Mouse (Mus musculus): ENCODE measurements around the gene Ppp2r5a. TPM values are rescaled to one million over a fixed set of nuclear protein-coding genes. Genes with fewer than 3 reads are reported as not detected.
"Not testable (repeated sequence)": the region's sequence is repeated elsewhere in the genome, so short reads cannot be mapped to it uniquely, and the experiment has no call there.

Gene Ppp2r5a
- total RNA-seq, 2 experiments from 2014 or later = 68.6 to 73.2 TPM

DNA sequence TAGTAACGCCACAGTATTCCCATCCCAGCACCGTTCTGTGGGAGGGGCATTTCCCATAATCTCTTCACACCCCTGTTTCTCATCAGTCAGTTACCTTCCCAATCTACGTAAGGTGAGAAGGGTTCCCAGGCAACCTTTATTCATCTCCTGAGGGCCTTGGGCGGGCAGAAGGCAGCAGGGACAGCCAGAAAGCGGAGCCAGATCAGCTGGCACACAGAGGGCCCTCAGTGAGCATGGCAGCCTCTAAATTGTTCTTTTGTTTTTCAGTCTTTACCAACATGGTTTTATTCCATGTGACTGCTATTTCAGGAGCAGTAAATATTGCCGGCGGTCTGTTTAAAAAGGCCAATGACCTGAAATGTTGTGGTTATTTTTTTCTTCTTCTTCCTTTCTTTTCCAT is 27.0 kb upstream of the Ppp2r5a start:
- TF ChIP-seq CTCF (conservative IDR thresholded peaks at IDR 0.05) = no peak
- Histone ChIP-seq H3K4me3 (no peak overlapping the region), H3K27ac (peak overlapping the region; percentile 40)
- no peak for DNase-seq (ENCODE audit: low spot score in 2 of 2)

GRCm38 (mm10) chr1:191425884-191426283 is 22.8 kb upstream of the Ppp2r5a start:
- DNase-seq (ENCODE audit: low spot score in 2 of 2) = no peak
- TF ChIP-seq CTCF (conservative IDR thresholded peaks at IDR 0.05) = no peak
- H3K4me3 ChIP-seq = no peak overlapping the region
- H3K27ac ChIP-seq = no peak overlapping the region

DNA sequence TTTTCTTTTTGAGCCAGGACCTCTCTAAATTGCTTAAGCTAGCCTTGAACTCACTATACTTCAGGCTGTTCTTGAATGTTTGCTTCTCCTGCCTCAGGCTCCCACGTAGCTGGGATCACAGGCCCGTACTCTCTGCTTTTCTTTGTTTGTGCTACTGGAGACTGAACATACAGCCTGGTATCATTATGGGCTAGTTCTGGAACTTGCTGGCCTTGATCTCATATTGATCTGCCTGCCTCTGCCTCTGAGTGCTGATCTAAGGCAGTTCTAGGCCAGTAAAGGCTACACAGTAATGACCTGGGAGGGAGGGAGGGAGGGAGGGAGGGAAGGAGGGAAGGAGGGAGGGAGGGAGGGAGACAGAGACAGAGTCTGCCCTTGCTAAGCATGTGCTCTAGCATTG is 20.1 kb upstream of the Ppp2r5a start:
- no peak for DNase-seq (ENCODE audit: low spot score in 2 of 2)
- no peak overlapping the region for H3K4me3 ChIP-seq
- no peak overlapping the region for H3K27ac ChIP-seq
- no peak for TF ChIP-seq CTCF (conservative IDR thresholded peaks at IDR 0.05)

DNA sequence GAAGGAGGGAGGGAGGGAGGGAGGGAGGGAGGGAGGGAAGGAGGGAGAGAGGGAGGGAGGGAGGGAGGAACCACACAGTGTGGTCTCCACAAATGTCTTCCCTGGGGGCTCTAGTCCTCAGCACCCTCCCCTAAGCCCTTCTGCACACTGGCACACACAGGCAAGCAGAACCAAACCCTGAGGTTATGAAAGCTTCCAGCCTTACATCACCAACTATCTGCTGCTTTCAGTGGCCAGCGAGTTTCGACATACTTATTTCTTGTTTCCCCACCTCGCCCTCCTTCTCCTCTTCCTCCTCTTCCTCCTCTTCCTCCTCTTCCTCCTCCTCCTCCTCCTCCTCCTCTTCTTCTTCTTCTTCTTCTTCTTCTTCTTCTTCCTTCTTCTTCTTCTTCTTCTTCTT is 19.6 kb upstream of the Ppp2r5a start:
- DNase-seq (ENCODE audit: low spot score in 2 of 2); H3K4me3 ChIP-seq; H3K27ac ChIP-seq: not testable (repeated sequence)

- Histone ChIP-seq H3K4me3 (no peak overlapping the region), H3K27ac (no peak overlapping the region)
- no peak for DNase-seq (ENCODE audit: low spot score in 2 of 2)
- TF ChIP-seq CTCF (conservative IDR thresholded peaks at IDR 0.05) = no peak
Observed at GRCm38 (mm10) chr1:191422164-191422563, 19.1 kb upstream of the Ppp2r5a start.

DNA sequence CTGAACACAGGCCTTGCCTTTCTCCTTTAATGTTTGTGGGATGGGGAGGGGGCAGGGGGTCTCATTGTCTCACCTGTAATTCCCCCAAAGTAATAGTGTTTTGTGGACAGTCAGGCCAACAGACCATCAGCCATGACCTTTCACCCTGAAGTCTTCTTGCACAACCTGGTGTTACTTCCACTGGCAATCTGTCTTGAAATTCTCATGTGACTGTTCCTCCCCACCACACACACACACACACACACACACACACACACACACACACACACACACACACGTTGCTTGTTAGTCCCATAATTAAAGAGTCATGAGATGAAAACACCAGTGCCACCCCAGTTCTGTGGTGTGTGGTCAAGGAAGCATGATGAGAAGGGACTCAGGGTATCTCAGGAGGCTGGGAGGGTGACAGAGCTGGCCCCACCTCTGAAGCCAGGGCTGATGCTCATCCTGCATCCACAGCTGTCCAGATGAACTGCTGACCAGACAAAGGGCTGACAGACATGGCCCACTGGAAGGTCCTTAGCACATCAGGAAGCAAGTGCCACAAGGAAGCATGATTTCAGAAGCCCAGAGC is 18.4 kb upstream of the Ppp2r5a start:
- no peak for TF ChIP-seq CTCF (conservative IDR thresholded peaks at IDR 0.05)
- Histone ChIP-seq H3K27ac (no peak overlapping the region), H3K4me3 (no peak overlapping the region)
- no peak for DNase-seq (ENCODE audit: low spot score in 2 of 2)

GRCm38 (mm10) chr1:191420930-191421404 is 17.9 kb upstream of the Ppp2r5a start:
- H3K27ac ChIP-seq = peak overlapping the region; percentile 52; the same call in 1 of the 2 replicates
- no peak for TF ChIP-seq CTCF (conservative IDR thresholded peaks at IDR 0.05)
- H3K4me3 ChIP-seq = no peak overlapping the region
- no peak for DNase-seq (ENCODE audit: low spot score in 2 of 2)

DNA sequence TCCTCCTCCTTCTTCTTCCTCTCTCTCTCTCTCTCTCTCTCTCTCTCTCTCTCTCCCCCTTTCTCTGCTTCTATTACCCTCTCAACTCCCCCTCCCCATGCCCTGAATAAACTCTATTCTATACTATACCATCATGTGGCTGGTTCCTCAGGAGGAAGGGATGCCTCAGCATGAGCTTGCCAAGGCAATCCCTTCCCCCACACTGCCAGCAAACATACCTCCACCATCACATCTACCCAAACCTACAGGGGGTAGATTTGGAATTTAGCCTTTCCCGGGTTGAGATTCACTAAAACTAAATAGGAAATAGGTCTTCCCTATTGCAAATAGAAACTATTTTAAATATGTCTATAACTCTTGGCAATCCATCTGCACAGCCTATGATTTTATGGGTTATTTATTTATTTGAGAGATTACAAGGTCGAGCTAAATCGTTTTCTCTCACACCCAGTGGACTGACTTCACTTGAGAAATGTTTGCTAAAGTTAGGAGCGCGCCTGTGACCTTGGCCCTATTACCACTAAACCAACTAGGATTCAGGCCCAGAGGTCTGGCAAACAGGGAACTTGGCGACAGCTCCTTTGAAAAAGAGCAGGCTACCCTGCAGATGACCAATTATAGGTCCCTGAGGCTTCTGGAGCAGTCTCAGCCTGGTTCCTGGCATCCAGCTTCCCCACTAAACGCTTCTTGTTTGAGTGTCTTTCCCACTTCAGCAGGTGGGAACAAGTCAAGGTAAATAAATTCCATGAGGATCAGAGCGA is 17.1 kb upstream of the Ppp2r5a start:
- TF ChIP-seq CTCF (conservative IDR thresholded peaks at IDR 0.05) = no peak
- Histone ChIP-seq H3K27ac (peak overlapping the region; percentile 52; the same call in 1 of the 2 replicates), H3K4me3 (no peak overlapping the region)
- DNase-seq (ENCODE audit: low spot score in 2 of 2) = no peak

DNA sequence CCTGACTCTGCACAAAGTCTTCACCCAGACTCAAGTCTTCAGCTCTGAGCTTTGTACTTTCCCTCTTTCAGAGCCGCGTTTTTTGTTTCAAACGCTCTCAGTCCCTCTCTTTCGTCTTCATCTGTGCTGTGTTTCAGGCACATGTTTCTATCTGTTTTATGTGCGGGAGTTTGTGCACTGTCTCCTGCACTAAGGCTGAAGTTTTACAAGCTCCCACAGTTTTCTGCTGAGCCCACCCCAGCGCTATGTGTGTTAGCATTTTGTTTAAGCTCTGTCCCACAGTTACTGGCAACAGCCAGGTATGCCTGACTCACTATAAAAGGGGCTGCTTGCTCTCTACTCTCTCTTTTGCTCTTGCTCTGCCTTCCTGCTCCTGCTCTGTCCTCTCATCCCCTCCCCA is 16.3 kb upstream of the Ppp2r5a start:
- H3K27ac ChIP-seq = no peak overlapping the region
- no peak for TF ChIP-seq CTCF (conservative IDR thresholded peaks at IDR 0.05)
- H3K4me3 ChIP-seq = no peak overlapping the region
- DNase-seq (ENCODE audit: low spot score in 2 of 2) = no peak

GRCm38 (mm10) chr1:191418936-191419335 is 15.9 kb upstream of the Ppp2r5a start:
- Histone ChIP-seq H3K4me3 (no peak overlapping the region), H3K27ac (no peak overlapping the region)
- no peak for DNase-seq (ENCODE audit: low spot score in 2 of 2)
- no peak for TF ChIP-seq CTCF (conservative IDR thresholded peaks at IDR 0.05)

- no peak for DNase-seq (ENCODE audit: low spot score in 2 of 2)
- no peak for TF ChIP-seq CTCF (conservative IDR thresholded peaks at IDR 0.05)
- peak overlapping the region; percentile 61 for H3K27ac ChIP-seq
- H3K4me3 ChIP-seq = no peak overlapping the region
Observed at GRCm38 (mm10) chr1:191417111-191417510, 14.0 kb upstream of the Ppp2r5a start.

DNA sequence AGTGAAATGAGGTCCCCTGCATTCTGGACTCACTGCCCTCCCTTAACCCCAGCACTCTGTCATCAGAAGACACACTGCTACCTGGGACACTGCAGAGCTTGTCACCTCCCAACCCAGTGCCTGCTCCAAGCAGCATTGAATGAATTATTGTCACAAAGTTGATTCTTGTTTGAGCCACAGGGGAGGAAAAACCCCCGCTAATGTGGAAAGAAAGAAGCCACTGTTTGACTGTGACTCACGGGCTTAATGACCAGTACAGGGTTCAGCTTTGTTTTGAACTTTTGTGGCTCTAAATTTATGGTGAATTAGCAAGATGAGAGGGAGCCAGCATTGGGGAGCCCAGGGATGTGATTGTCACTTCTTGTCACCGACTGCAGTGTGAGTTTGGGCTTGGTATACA is 13.5 kb upstream of the Ppp2r5a start:
- no peak overlapping the region for H3K4me3 ChIP-seq
- DNase-seq (ENCODE audit: low spot score in 2 of 2) = no peak
- peak overlapping the region; percentile 62 for H3K27ac ChIP-seq
- no peak for TF ChIP-seq CTCF (conservative IDR thresholded peaks at IDR 0.05)

DNA sequence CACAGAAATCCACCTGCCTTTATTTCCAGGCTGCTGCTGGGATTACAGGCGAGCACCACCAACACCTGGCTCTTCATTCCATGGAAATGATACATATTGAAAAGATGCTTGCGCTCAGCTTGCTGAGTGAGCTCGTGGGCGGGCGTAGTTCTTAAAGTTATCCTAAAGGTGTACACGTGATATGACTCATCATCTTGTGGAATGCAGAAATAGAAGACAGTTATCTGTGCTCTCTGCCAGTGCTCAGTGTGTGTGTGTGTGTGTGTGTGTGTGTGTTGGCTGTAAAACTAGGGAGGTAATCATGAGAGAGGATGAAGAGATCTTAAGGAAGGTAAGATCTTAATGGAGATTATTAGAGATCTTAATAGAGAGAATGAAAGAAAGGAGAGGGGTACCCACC is 11.4 kb upstream of the Ppp2r5a start:
- peak in 1 of 2 experiments; percentile 16 for DNase-seq (ENCODE audit: low spot score in 2 of 2)
- TF ChIP-seq CTCF (conservative IDR thresholded peaks at IDR 0.05) = no peak
- H3K27ac ChIP-seq = no peak overlapping the region
- no peak overlapping the region for H3K4me3 ChIP-seq

Data from layer of hippocampus, adult 2 months (tissue).